Mouse (Mus musculus) forebrain, embryonic 11.5 days (tissue): ENCODE results near the gene F2rl3. TPM values are rescaled to one million over a fixed set of nuclear protein-coding genes. Genes with fewer than 3 reads are reported as not detected.

ENCODE experiments used
- ATAC-seq: fragments of 200-750 bp; cut with Nextera tagmentation; replicated peaks from 2 replicates; pipeline ENCODE4 v1.8.0; 2017; ENCODE audit warnings: moderate TSS enrichment; ENCODE audit not compliant: low FRiP score
- DNase-seq: peaks from one replicate; pipeline ENCODE4 v3.0.0-alpha.2; 2017; ENCODE audit warnings: low spot score
- H3K27ac ChIP-seq: fragments of 300-500 bp; sonication (generic); 2 replicates; pipeline ENCODE4 v1.5.1; 2014; ENCODE audit warnings: low read depth, low read length
- H3K27me3 ChIP-seq: fragments of 300-500 bp; sonication (generic); 2 replicates; pipeline ENCODE4 v1.6.1; 2014; ENCODE audit warnings: mild to moderate bottlenecking, low read length, mixed read lengths; ENCODE audit not compliant: control insufficient read depth, insufficient read depth
- H3K36me3 ChIP-seq: fragments of 300-500 bp; sonication (generic); 2 replicates; pipeline ENCODE4 v1.6.1; 2014; ENCODE audit warnings: mild to moderate bottlenecking, low read length, moderate library complexity, mixed read lengths; ENCODE audit not compliant: control insufficient read depth, insufficient read depth
- H3K4me1 ChIP-seq: fragments of 300-500 bp; sonication (generic); replicated peaks from 2 replicates; pipeline ENCODE4 v1.6.1; 2014; ENCODE audit warnings: low read length, mixed read lengths; ENCODE audit not compliant: control insufficient read depth, insufficient read depth
- H3K4me2 ChIP-seq: fragments of 300-500 bp; sonication (generic); 2 replicates; pipeline ENCODE4 v1.6.1; 2014; ENCODE audit warnings: low read depth, mild to moderate bottlenecking, low read length, moderate library complexity, mixed read lengths; ENCODE audit not compliant: severe bottlenecking
- H3K4me3 ChIP-seq: fragments of 300-500 bp; sonication (generic); 2 replicates; pipeline ENCODE4 v1.5.1; 2014; ENCODE audit warnings: low read depth, low read length
- H3K9ac ChIP-seq: fragments of 300-500 bp; sonication (generic); 2 replicates; pipeline ENCODE4 v1.6.1; 2014; ENCODE audit warnings: low read length
- H3K9me3 ChIP-seq: fragments of 300-500 bp; sonication (generic); 2 replicates; pipeline ENCODE4 v1.6.1; 2016; ENCODE audit warnings: low read length, mixed read lengths; ENCODE audit not compliant: control insufficient read depth
- WGBS: fragments of 180-500 bp; shearing (Covaris S2); extraction: QIAGEN DNeasy Blood & Tissue Kit; methylation state at CpG from one replicate; pipeline ENCODE4 v1.1.7; 2014; 5-methylcytosine and 5-hydroxymethylcytosine counted together
- polyA plus RNA-seq: library from polyadenylated mRNA; unstranded; fragments of >200 nt; fragmentation: Nextera tagmentation; extraction: Ambion mirVana; gene quantifications from 2 replicates; pipeline ENCODE4 v1.2.1, GENCODE M21; 2014

The F2rl3 gene
- polyA plus RNA-seq, 1 experiment from 2014 or later = 1.1 TPM

DNA sequence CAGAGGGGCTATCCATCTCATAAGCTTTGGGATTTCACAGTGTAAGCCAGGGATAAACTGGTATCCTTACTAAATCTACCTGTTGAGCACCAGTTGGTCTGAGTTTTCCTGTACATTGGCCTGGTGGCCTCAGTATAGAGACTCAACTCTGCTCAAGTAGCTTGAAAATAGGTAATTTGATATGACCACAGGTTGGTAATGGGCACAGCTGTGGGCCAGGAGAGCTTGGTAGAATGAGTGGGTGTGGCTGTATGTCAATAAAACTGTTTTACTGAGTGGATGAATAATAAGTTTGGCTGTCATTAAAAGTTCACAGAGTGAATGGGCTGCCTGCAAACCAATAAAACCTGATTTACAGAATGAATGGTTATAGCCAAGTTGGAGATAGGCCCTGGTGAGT lies 24.8 kb upstream of the F2rl3 start:
- no peak for ATAC-seq
- Histone ChIP-seq H3K27me3 (no peaks in the 10 kb centered on the region), H3K4me2 (no peak overlapping the region)

DNA sequence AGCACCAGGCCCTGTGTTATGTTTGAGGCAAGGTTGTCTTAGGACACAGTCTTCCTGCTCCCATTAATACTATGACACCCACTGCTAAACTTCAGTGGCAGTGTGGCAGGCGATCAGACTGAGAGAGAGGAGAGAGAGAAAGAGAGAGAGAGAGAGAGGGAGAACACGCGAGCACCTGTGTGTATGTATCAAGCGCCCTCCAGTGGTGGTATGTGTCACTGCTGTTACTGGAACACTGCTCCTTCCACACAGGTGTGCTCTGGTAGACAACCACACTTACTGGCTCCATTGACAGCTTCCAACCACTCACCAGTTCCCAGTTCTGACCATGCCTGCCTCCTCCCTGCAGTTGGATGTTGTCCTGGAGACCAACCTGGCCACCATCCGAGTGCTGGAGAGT lies 15.6 kb upstream of the F2rl3 start:
- no peak overlapping the region for H3K9ac ChIP-seq
- no peaks in the 10 kb centered on the region for H3K27me3 ChIP-seq
- DNase-seq (peak; percentile 64), ATAC-seq (peak; percentile 37; the same call in 1 of the 2 replicates)
- peaks cover 26% of the 10 kb centered on the region; the same call in 1 of the 2 replicates for H3K36me3 ChIP-seq
- no peak overlapping the region for H3K4me3 ChIP-seq
- no peak overlapping the region for H3K4me2 ChIP-seq
- no peaks in the 10 kb centered on the region for H3K9me3 ChIP-seq
- no peak overlapping the region for H3K27ac ChIP-seq
- H3K4me1 ChIP-seq = no peaks in the 10 kb centered on the region
- WGBS = 44% methylated on average over 5 of the region's 5 CpGs

More for the DNA sequence above, 24.8 kb upstream of the F2rl3 start:
- peaks cover 26% of the 10 kb centered on the region for H3K36me3 ChIP-seq
- no peak overlapping the region for H3K4me3 ChIP-seq
- no peak overlapping the region for H3K27ac ChIP-seq
- H3K4me1 ChIP-seq = no peaks in the 10 kb centered on the region
- H3K9ac ChIP-seq = no peak overlapping the region
- H3K9me3 ChIP-seq = no peaks in the 10 kb centered on the region
- no peak for DNase-seq

DNA sequence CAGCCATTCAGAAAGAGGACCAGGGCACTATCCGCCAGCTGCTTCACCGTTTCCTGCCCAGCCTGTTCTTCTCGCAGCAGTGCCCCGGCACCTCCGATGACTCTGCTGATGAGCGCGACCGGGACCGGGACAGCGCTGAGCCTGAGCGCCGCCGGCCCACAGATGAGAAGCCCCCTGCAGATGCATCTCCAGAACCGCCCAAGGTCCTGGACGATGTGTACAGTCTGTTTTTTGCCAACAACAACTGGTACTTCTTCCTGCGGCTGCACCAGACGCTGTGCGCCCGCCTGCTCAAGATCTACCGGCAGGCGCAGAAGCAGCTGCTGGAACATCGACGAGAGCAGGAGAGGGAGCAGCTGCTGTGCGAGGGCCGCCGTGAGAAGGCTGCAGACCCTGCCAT lies 11.8 kb upstream of the F2rl3 start:
- WGBS = 94% methylated on average over 26 of the region's 26 CpGs
- Histone ChIP-seq H3K4me2 (no peak overlapping the region), H3K27me3 (no peaks in the 10 kb centered on the region), H3K4me3 (no peak overlapping the region), H3K9ac (no peak overlapping the region), H3K4me1 (no peaks in the 10 kb centered on the region), H3K36me3 (peaks cover 26% of the 10 kb centered on the region; the same call in 1 of the 2 replicates), H3K9me3 (no peaks in the 10 kb centered on the region), H3K27ac (no peak overlapping the region)
- DNase-seq = peak; percentile 46
- no peak for ATAC-seq

DNA sequence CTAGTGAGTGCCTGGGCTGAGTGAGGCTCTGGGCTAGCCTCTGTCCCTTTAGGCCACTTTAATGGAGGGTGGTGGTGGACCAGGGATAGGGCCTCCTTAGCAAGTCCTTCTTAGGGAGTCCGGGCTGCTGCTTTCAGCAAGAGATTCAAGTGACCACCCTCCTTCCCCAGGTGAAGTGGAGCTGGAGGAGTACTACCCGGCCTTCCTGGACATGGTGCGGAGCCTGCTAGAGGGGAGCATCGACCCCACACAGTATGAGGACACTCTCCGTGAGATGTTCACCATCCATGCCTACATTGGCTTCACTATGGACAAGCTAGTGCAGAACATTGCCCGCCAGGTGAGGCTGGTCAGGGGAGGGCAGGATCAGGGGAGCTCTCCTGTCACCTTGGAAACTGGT lies 11.4 kb upstream of the F2rl3 start:
- no peak for ATAC-seq
- no peak overlapping the region for H3K4me3 ChIP-seq
- H3K9ac ChIP-seq = no peak overlapping the region
- WGBS = 93% methylated on average over 6 of the region's 6 CpGs
- no peak overlapping the region for H3K27ac ChIP-seq
- DNase-seq = no peak
- H3K9me3 ChIP-seq = no peaks in the 10 kb centered on the region
- H3K4me1 ChIP-seq = no peaks in the 10 kb centered on the region
- peaks cover 26% of the 10 kb centered on the region; the same call in 1 of the 2 replicates for H3K36me3 ChIP-seq
- no peak overlapping the region for H3K4me2 ChIP-seq
- H3K27me3 ChIP-seq = no peaks in the 10 kb centered on the region

DNA sequence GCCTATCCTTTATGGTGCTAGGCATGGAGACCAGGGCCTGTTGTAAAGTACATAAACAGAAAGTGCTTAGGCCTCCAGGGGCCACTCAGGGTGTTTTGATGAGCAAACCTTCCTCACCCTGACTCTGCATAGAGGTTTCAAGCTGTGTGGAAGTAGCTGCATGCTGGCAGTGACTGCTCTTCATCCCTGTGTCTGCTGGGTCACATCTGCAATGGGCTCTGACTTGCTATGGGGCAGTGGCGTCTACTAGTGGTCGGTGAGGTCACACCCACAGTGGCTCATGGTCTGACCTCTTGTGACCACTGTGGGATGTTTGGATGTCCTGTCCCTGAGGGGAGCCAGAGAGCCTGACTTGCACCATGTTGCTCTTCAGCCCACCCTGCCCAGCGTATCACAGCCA lies 10.6 kb upstream of the F2rl3 start:
- Histone ChIP-seq H3K9ac (no peak overlapping the region), H3K27me3 (no peaks in the 10 kb centered on the region), H3K27ac (no peak overlapping the region), H3K4me3 (no peak overlapping the region), H3K9me3 (no peaks in the 10 kb centered on the region), H3K4me2 (no peak overlapping the region), H3K36me3 (peaks cover 26% of the 10 kb centered on the region; the same call in 1 of the 2 replicates), H3K4me1 (no peaks in the 10 kb centered on the region)
- DNase-seq (peak; percentile 39), ATAC-seq (no peak)
- 86% methylated on average over 3 of the region's 3 CpGs for WGBS

DNA sequence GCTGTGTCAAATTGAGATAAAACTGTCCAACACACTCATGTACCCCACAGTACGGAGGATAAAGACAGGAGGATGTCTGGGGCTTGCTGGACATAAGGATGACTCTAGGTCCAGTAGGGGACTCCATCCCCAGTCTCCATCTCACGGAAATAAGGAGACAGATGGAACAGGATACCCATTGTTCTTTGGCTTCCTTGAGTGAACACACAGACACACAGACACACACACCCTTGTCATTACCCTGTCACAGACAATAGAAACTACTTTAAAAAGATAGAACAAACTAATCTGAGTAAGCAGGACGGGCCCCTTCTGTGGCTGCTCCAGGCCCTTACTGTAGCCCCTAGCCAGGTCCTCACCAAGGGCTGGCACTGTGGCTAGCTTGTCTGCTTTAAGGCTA lies 9.4 kb upstream of the F2rl3 start:
- no peak overlapping the region for H3K27ac ChIP-seq
- H3K9me3 ChIP-seq = no peaks in the 10 kb centered on the region
- no peak overlapping the region for H3K9ac ChIP-seq
- 91% methylated on average over 3 of the region's 3 CpGs for WGBS
- DNase-seq (peak; percentile 19), ATAC-seq (no peak)
- H3K4me3 ChIP-seq = no peak overlapping the region
- no peaks in the 10 kb centered on the region for H3K27me3 ChIP-seq
- H3K4me2 ChIP-seq = no peak overlapping the region
- H3K36me3 ChIP-seq = peaks cover 27% of the 10 kb centered on the region; the same call in 1 of the 2 replicates
- H3K4me1 ChIP-seq = no peaks in the 10 kb centered on the region

DNA sequence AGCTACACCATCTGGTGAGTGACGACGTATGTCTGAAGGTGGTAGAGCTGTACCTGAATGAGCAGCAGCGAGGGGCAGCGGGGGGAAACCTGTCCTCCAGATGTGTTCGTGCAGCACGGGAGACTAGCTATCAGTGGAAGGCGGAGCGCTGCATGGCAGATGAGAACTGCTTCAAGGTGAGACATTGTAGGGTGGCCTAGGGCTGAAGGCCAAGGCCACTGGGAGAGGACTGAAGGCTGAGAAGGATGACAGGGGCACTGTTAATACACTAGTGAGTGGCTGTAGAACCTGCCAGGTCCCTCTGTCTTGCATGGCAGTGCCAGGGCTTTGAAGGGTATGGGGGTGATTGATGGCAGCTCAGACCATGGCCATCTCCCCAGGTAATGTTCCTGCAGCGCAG lies 8.5 kb upstream of the F2rl3 start:
- 96% methylated on average over 9 of the region's 9 CpGs for WGBS
- H3K4me2 ChIP-seq = no peak overlapping the region
- H3K27ac ChIP-seq = no peak overlapping the region
- no peaks in the 10 kb centered on the region for H3K4me1 ChIP-seq
- H3K27me3 ChIP-seq = no peaks in the 10 kb centered on the region
- peaks cover 31% of the 10 kb centered on the region; the same call in 1 of the 2 replicates for H3K36me3 ChIP-seq
- DNase-seq (peak; percentile 35), ATAC-seq (no peak)
- H3K9me3 ChIP-seq = no peaks in the 10 kb centered on the region
- H3K9ac ChIP-seq = no peak overlapping the region
- H3K4me3 ChIP-seq = no peak overlapping the region

DNA sequence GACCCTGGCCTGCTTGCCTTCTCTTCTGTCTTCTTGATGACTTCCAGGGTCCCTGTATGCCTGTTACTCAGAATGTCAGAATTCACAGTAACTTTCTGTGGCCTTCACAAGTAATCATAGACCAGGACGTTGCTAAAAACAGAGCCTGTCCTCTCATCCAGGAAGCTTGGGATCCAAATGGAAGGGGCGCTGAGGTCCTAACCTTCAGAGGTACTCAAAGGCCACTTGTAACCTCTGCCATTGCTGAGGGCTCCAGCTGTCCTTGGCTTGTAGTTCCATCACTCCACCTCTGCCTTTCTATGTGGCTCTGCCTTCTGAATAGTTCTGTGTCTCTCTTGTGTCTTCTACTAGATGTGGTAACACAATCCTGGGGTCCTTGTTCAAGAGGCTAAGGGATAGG lies 7.9 kb upstream of the F2rl3 start:
- ATAC-seq = no peak
- 90% methylated on average over 2 of the region's 2 CpGs for WGBS
- Histone ChIP-seq H3K9ac (no peak overlapping the region), H3K27ac (no peak overlapping the region), H3K9me3 (no peaks in the 10 kb centered on the region), H3K36me3 (peaks cover 28% of the 10 kb centered on the region; the same call in 1 of the 2 replicates), H3K4me2 (no peak overlapping the region), H3K27me3 (no peaks in the 10 kb centered on the region), H3K4me3 (no peak overlapping the region), H3K4me1 (no peaks in the 10 kb centered on the region)
- DNase-seq = peak; percentile 17

DNA sequence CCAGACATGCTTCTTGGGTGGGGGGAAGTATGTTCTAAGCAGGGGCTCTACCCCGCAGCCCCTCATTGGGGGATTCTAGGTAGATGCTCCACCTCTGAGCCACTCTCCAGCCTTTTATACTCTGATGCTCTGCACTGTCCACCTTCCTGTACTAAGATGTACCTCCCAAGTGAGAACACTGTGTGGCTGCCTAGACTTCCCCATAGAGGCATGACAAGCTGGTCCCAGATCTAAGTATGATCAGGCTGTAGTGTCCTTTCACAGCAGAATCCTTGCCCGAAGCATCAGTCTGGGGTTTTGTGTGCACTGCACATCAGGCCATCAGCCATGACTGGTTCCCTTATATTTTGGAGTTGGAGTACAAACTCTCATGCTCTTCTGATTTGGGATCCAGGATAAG lies 5.6 kb upstream of the F2rl3 start:
- H3K9me3 ChIP-seq = no peaks in the 10 kb centered on the region
- no peak for DNase-seq
- ATAC-seq = no peak
- no peak overlapping the region for H3K9ac ChIP-seq
- H3K4me2 ChIP-seq = no peak overlapping the region
- peaks cover 15% of the 10 kb centered on the region; the same call in 1 of the 2 replicates for H3K36me3 ChIP-seq
- 85% methylated on average over 2 of the region's 2 CpGs for WGBS
- H3K27me3 ChIP-seq = no peaks in the 10 kb centered on the region
- no peak overlapping the region for H3K4me3 ChIP-seq
- H3K27ac ChIP-seq = no peak overlapping the region
- no peaks in the 10 kb centered on the region for H3K4me1 ChIP-seq
